Mouse (Mus musculus): ENCODE measurements at regions not wholly inside any gene's neighbourhood (a gene's known extent, or its start where the extent isn't known, plus 50 kb on each side); places are given as distances from the start of the nearest gene placed in this dataset.
A peak's percentile ranks its signal among the peaks of the same experiment; 100 is the strongest.
"Not testable (repeated sequence)": the region's sequence is repeated elsewhere in the genome, so short reads cannot be mapped to it uniquely, and the experiment has no call there.

- not testable (repeated sequence) for H3K27me3 ChIP-seq (ENCODE audit: control insufficient read depth, insufficient read depth, low read length); H3K36me3 ChIP-seq (ENCODE audit: control insufficient read depth, insufficient read depth, low read length); H3K4me3 ChIP-seq (ENCODE audit: low read depth, low read length); DNase-seq (ENCODE audit: low spot score); H3K4me2 ChIP-seq (ENCODE audit: low read depth, severe bottlenecking); ATAC-seq (ENCODE audit: insufficient number of reproducible peaks, low FRiP score, low TSS enrichment, low read depth); H3K4me1 ChIP-seq (ENCODE audit: control insufficient read depth, insufficient read depth, low read length); H3K27ac ChIP-seq (replicated peaks; ENCODE audit: low read depth, low read length); H3K9ac ChIP-seq (ENCODE audit: low read length)
- 69% methylated on average over 6 of the region's 6 CpGs for WGBS
- H3K9me3 ChIP-seq (ENCODE audit: control insufficient read depth, low read length) = peaks cover 15% of the 10 kb centered on the region; the same call in 1 of the 2 replicates
Measured at GRCm38 (mm10) chr12:20884104-20884503, 106.2 kb upstream of the Asap2 start.

GRCm38 (mm10) chr12:20920653-20921397 lies 69.4 kb upstream of the Asap2 start:
- DNase-seq (ENCODE audit: low spot score) (peak; percentile 84), ATAC-seq (ENCODE audit: insufficient number of reproducible peaks, low FRiP score, low TSS enrichment, low read depth) (peak; percentile 100)
- peak overlapping the region; percentile 96 for H3K9ac ChIP-seq (ENCODE audit: low read length)
- H3K27me3 ChIP-seq (ENCODE audit: control insufficient read depth, insufficient read depth, low read length); H3K4me1 ChIP-seq (ENCODE audit: control insufficient read depth, insufficient read depth, low read length); H3K36me3 ChIP-seq (ENCODE audit: control insufficient read depth, insufficient read depth, low read length); H3K9me3 ChIP-seq (ENCODE audit: control insufficient read depth, low read length): not testable (repeated sequence)
- under 1% methylated on average over 51 of the region's 87 CpGs for WGBS
- peak overlapping the region; percentile 90 for H3K27ac ChIP-seq (replicated peaks; ENCODE audit: low read depth, low read length)
- peak overlapping the region; percentile 24; the same call in 1 of the 2 replicates for H3K4me2 ChIP-seq (ENCODE audit: low read depth, severe bottlenecking)
- peak overlapping the region; percentile 78 for H3K4me3 ChIP-seq (ENCODE audit: low read depth, low read length)

- not testable (repeated sequence) for H3K9ac ChIP-seq (ENCODE audit: low read length); ATAC-seq (ENCODE audit: insufficient number of reproducible peaks, low FRiP score, low TSS enrichment, low read depth); H3K27ac ChIP-seq (replicated peaks; ENCODE audit: low read depth, low read length); H3K36me3 ChIP-seq (ENCODE audit: control insufficient read depth, insufficient read depth, low read length); H3K9me3 ChIP-seq (ENCODE audit: control insufficient read depth, low read length); H3K4me1 ChIP-seq (ENCODE audit: control insufficient read depth, insufficient read depth, low read length); H3K27me3 ChIP-seq (ENCODE audit: control insufficient read depth, insufficient read depth, low read length)
- peak overlapping the region; percentile 24; the same call in 1 of the 2 replicates for H3K4me2 ChIP-seq (ENCODE audit: low read depth, severe bottlenecking)
- DNase-seq (ENCODE audit: low spot score) = peak; percentile 49
- H3K4me3 ChIP-seq (ENCODE audit: low read depth, low read length) = peak overlapping the region; percentile 78
- WGBS = 20% methylated on average over 11 of the region's 15 CpGs
Measured at GRCm38 (mm10) chr12:20921398-20922023, 68.7 kb upstream of the Asap2 start.

- H3K27ac ChIP-seq (replicated peaks; ENCODE audit: low read depth, low read length); H3K9me3 ChIP-seq (ENCODE audit: control insufficient read depth, low read length); H3K4me2 ChIP-seq (ENCODE audit: low read depth, severe bottlenecking); H3K9ac ChIP-seq (ENCODE audit: low read length); H3K4me1 ChIP-seq (ENCODE audit: control insufficient read depth, insufficient read depth, low read length); ATAC-seq (ENCODE audit: insufficient number of reproducible peaks, low FRiP score, low TSS enrichment, low read depth); H3K4me3 ChIP-seq (ENCODE audit: low read depth, low read length); H3K27me3 ChIP-seq (ENCODE audit: control insufficient read depth, insufficient read depth, low read length); H3K36me3 ChIP-seq (ENCODE audit: control insufficient read depth, insufficient read depth, low read length): not testable (repeated sequence)
- peak; percentile 83 for DNase-seq (ENCODE audit: low spot score)
- WGBS = 38% methylated on average over 3 of the region's 3 CpGs
Measured at GRCm38 (mm10) chr12:20928966-20929365, 61.3 kb upstream of the Asap2 start.

All from limb, embryonic 11.5 days (tissue).